Mouse (Mus musculus) CH12.LX (cell line): ENCODE data around the gene Fzd5. TPM values are rescaled to one million over a fixed set of nuclear protein-coding genes. Genes with fewer than 3 reads are reported as not detected.

Experiments used
- DNase-seq: peaks from one replicate; pipeline ENCODE4 v3.0.0-alpha.2; 2013; ENCODE audit errors: extremely low read depth
- H3K27ac ChIP-seq: 2 replicates; pipeline ENCODE4 v1.5.1; 2012; ENCODE audit warnings: low read depth, mild to moderate bottlenecking, control low read depth, moderate library complexity; ENCODE audit not compliant: insufficient read depth
- H3K27me3 ChIP-seq: replicated peaks from 2 replicates; pipeline ENCODE3; 2012; ENCODE audit warnings: inconsistent platforms
- H3K36me3 ChIP-seq, 2 experiments: replicated peaks in 1 of 2; 2 replicates each; pipeline versions ENCODE3 to v1.6.1; 2012; ENCODE audit warnings: inconsistent platforms in 1 of 2, low read length in 1 of 2, mild to moderate bottlenecking in 1 of 2, mixed read lengths in 1 of 2, moderate library complexity in 1 of 2; ENCODE audit not compliant: control insufficient read depth in 1 of 2, insufficient read depth in 1 of 2
- H3K4me1 ChIP-seq, 2 experiments: 2 replicates each; pipeline ENCODE4 v1.6.1; 2012; ENCODE audit warnings: inconsistent platforms in 1 of 2, moderate library complexity in 1 of 2; ENCODE audit not compliant: insufficient read depth in 2 of 2, control insufficient read depth in 1 of 2
- H3K4me2 ChIP-seq: 2 replicates; pipeline ENCODE4 v1.6.1; 2012; ENCODE audit warnings: low read depth, mild to moderate bottlenecking, control low read depth; ENCODE audit not compliant: poor library complexity, insufficient read depth, severe bottlenecking
- H3K4me3 ChIP-seq, 3 experiments: fragments of 150-350 bp in 1 of 3; sonication (generic) in 1 of 3; replicated peaks in 1 of 3; 2 replicates each; pipeline versions ENCODE3 to v1.5.1; 2011 to 2012; ENCODE audit warnings: low read depth in 2 of 3, low read length in 2 of 3, mild to moderate bottlenecking in 2 of 3, moderate library complexity in 2 of 3, control low read depth in 1 of 3, improper control_type of control experiment in 1 of 3, inconsistent platforms in 1 of 3, mixed read lengths in 1 of 3; ENCODE audit not compliant: poor library complexity in 1 of 3
- H3K79me2 ChIP-seq: replicated peaks from 2 replicates; pipeline ENCODE4 v1.6.1; 2012; ENCODE audit warnings: mild to moderate bottlenecking, moderate library complexity; ENCODE audit not compliant: control insufficient read depth, poor library complexity, insufficient read depth, severe bottlenecking; ENCODE audit errors: extremely low read depth
- H3K9ac ChIP-seq: 2 replicates; pipeline ENCODE4 v1.6.1; 2012; ENCODE audit warnings: low read depth, mild to moderate bottlenecking, control low read depth, moderate library complexity; ENCODE audit not compliant: insufficient read depth
- H3K9me3 ChIP-seq: replicated peaks from 2 replicates; pipeline ENCODE3; 2012; ENCODE audit warnings: low read length, inconsistent platforms, mixed read lengths
- CTCF ChIP-seq, 2 experiments: IDR thresholded peaks in 1 of 2; conservative IDR thresholded peaks in 1 of 2; 2 replicates each; pipeline ENCODE4 v1.5.1; 2011 to 2012; ENCODE audit warnings: low read depth in 2 of 2, low read length in 2 of 2, improper control_type of control experiment in 1 of 2, inconsistent platforms in 1 of 2, mild to moderate bottlenecking in 1 of 2, moderate library complexity in 1 of 2
- E2F4 ChIP-seq: IDR thresholded peaks from 2 replicates; pipeline ENCODE4 v1.6.1; 2011; ENCODE audit warnings: low read depth, low read length, improper control_type of control experiment; ENCODE audit not compliant: insufficient replicate concordance
- HCFC1 ChIP-seq: IDR thresholded peaks from 2 replicates; pipeline ENCODE4 v1.6.1; 2012; ENCODE audit warnings: low read depth, mild to moderate bottlenecking, inconsistent platforms, low read length, improper control_type of control experiment
- KAT2A ChIP-seq: IDR thresholded peaks from 2 replicates; pipeline ENCODE4 v1.6.1; 2012; ENCODE audit warnings: low read length, improper control_type of control experiment, inconsistent platforms; ENCODE audit not compliant: insufficient replicate concordance
- MAFK ChIP-seq: IDR thresholded peaks from 2 replicates; pipeline ENCODE4 v1.6.1; 2011; ENCODE audit warnings: low read length, improper control_type of control experiment; ENCODE audit not compliant: insufficient replicate concordance
- MAZ ChIP-seq: IDR thresholded peaks from 2 replicates; pipeline ENCODE4 v1.6.1; 2012; ENCODE audit warnings: low read depth, mild to moderate bottlenecking, inconsistent platforms, low read length, improper control_type of control experiment, moderate library complexity
- MEF2A ChIP-seq: IDR thresholded peaks from 2 replicates; pipeline ENCODE4 v1.6.1; 2014; ENCODE audit warnings: low read depth, mild to moderate bottlenecking, inconsistent platforms, low read length, improper control_type of control experiment, borderline replicate concordance
- MXI1 ChIP-seq: IDR thresholded peaks from 2 replicates; pipeline ENCODE4 v1.6.1; 2011; ENCODE audit warnings: mild to moderate bottlenecking, low read depth, low read length, improper control_type of control experiment
- MYC ChIP-seq: IDR thresholded peaks from 2 replicates; pipeline ENCODE4 v1.6.1; 2011; ENCODE audit warnings: low read depth, mild to moderate bottlenecking, improper control_type of control experiment, low read length
- NRF1 ChIP-seq: IDR thresholded peaks from 2 replicates; pipeline ENCODE4 v1.6.1; 2014; ENCODE audit warnings: low read depth, mild to moderate bottlenecking, inconsistent platforms, low read length, improper control_type of control experiment, moderate library complexity
- PAX5 ChIP-seq: IDR thresholded peaks from 2 replicates; pipeline ENCODE4 v1.6.1; 2012; ENCODE audit warnings: low read length, inconsistent platforms, mixed read lengths
- POLR2A ChIP-seq: IDR thresholded peaks from 2 replicates; pipeline ENCODE4 v1.6.1; 2011; ENCODE audit warnings: low read depth, mild to moderate bottlenecking, improper control_type of control experiment, low read length
- RAD21 ChIP-seq: IDR thresholded peaks from 2 replicates; pipeline ENCODE4 v1.6.1; 2011; ENCODE audit warnings: low read depth, mild to moderate bottlenecking, low read length, improper control_type of control experiment, moderate library complexity
- RCOR1 ChIP-seq: conservative IDR thresholded peaks from 2 replicates; pipeline ENCODE4 v1.6.1; 2012; ENCODE audit warnings: low read depth, mild to moderate bottlenecking, inconsistent platforms, low read length, improper control_type of control experiment
- SIN3A ChIP-seq: IDR thresholded peaks from 2 replicates; pipeline ENCODE4 v1.6.1; 2012; ENCODE audit warnings: low read length, improper control_type of control experiment, inconsistent platforms
- SMC3 ChIP-seq: IDR thresholded peaks from 2 replicates; pipeline ENCODE4 v1.6.1; 2011; ENCODE audit warnings: low read depth, low read length, improper control_type of control experiment
- TCF12 ChIP-seq: IDR thresholded peaks from 2 replicates; pipeline ENCODE4 v1.6.1; 2014; ENCODE audit warnings: low read depth, mild to moderate bottlenecking, inconsistent platforms, low read length, improper control_type of control experiment
- UBTF ChIP-seq: IDR thresholded peaks from 2 replicates; pipeline ENCODE4 v1.6.1; 2012; ENCODE audit warnings: low read depth, mild to moderate bottlenecking, inconsistent platforms, low read length, improper control_type of control experiment, moderate library complexity
- USF2 ChIP-seq: conservative IDR thresholded peaks from 2 replicates; pipeline ENCODE4 v1.6.1; 2011; ENCODE audit warnings: low read depth, low read length, improper control_type of control experiment
- ZNF384 ChIP-seq: IDR thresholded peaks from 2 replicates; pipeline ENCODE4 v1.6.1; 2012; ENCODE audit warnings: low read depth, low read length, improper control_type of control experiment, inconsistent platforms
- dilution Hi-C: fragments of 300-500 bp; cut with MboI; formaldehyde crosslinking; loops from 2 replicates; pipeline ENCODE4 v1.14.3; 2020; ENCODE audit warnings: low sequenced_read_pairs; ENCODE audit not compliant: extremely low pct_unique_long_range_greater_than_20kb, extremely low pct_ligation_motif_present
- in situ Hi-C: fragments of 300-500 bp; cut with MboI; formaldehyde crosslinking; loops from 3 replicates; pipeline ENCODE4 v1.14.3; 2019; ENCODE audit warnings: low sequenced_read_pairs, low pct_ligation_motif_present, low pct_unique_long_range_greater_than_20kb, mixed read lengths
- polyA plus RNA-seq: library from polyadenylated mRNA; unstranded; fragments of >175 nt; gene quantifications from 2 replicates; pipeline ENCODE4 v1.2.1, GENCODE M21; 2012; ENCODE audit warnings: low read depth; ENCODE audit not compliant: insufficient read length
- total RNA-seq, 2 experiments: library from RNA; depleted of rRNA; stranded (reverse); fragments of 300-350 nt in 1 of 2; fragments of >200 nt in 1 of 2; gene quantifications; 2 replicates each; pipeline ENCODE4 v1.2.3; 2012 to 2014

The Fzd5 gene
- total and polyA plus RNA-seq, 3 experiments: 0.40 to 1.1 (median 0.47) TPM

GRCm38 (mm10) chr1:64709891-64710290 lies 27.7 kb downstream of the Fzd5 start:
- in situ Hi-C loops (loop anchor here (25.0 kb wide), 1 partner anchor 1048 kb away; no protein-coding TSS in a partner anchor), dilution Hi-C loops (no loop called here)
- DNase-seq: peak; percentile 38
- Histone ChIP-seq H3K27me3 (no peaks in the 10 kb centered on the region), H3K36me3 (peaks cover 0 to 5% of the 10 kb centered on the region in 2 experiments), H3K27ac (no peak overlapping the region), H3K4me3 (no peak overlapping the region), H3K79me2 (no peaks in the 10 kb centered on the region), H3K4me1 (0 out of 4 replicates have a peak, but pooled peaks cover 0 to 4% of the 10 kb centered on the region in 2 experiments), H3K4me2 (no peak overlapping the region), H3K9me3 (no peaks in the 10 kb centered on the region), H3K9ac (no peak overlapping the region)
- TF ChIP-seq MXI1 (no peak), MAZ (no peak), UBTF (no peak), MYC (0 out of 2 replicates have a peak, but pooled peaks have one; percentile 56), TCF12 (no peak), SMC3 (peak; percentile 66), PAX5 (no peak), RAD21 (peak; percentile 66), CTCF (conservative IDR thresholded peaks at IDR 0.05 in 1 of 2, IDR thresholded peaks at IDR 0.05 in 1 of 2; ENCODE audit: low read depth in 2 of 2, low read length in 2 of 2) (peak; percentile 36 to 71)

- Histone ChIP-seq H3K4me1 (0 out of 4 replicates have a peak, but pooled peaks cover 0 to 4% of the 10 kb centered on the region in 2 experiments), H3K4me3 (no peak overlapping the region), H3K4me2 (no peak overlapping the region), H3K27me3 (no peaks in the 10 kb centered on the region), H3K36me3 (peaks cover 0 to 4% of the 10 kb centered on the region in 2 experiments), H3K27ac (no peak overlapping the region), H3K79me2 (no peaks in the 10 kb centered on the region), H3K9me3 (no peaks in the 10 kb centered on the region)
- in situ Hi-C loops (loop anchor here (25.0 kb wide), 1 partner anchor 1044 kb away; no protein-coding TSS in a partner anchor), dilution Hi-C loops (no loop called here)
- DNase-seq: no peak
- no peak for TF ChIP-seq MAFK
- TF ChIP-seq E2F4: no peak
- TF ChIP-seq HCFC1: no peak
- TF ChIP-seq ZNF384: no peak
- TF ChIP-seq MAZ: no peak
- no peak for TF ChIP-seq NRF1
- no peak for TF ChIP-seq MEF2A
- no peak for TF ChIP-seq SIN3A
- TF ChIP-seq RCOR1: no peak
- TF ChIP-seq POLR2A: no peak
- no peak for TF ChIP-seq USF2
- TF ChIP-seq KAT2A: no peak
- TF ChIP-seq, all 38 proteins: peak for 0
- H3K9ac ChIP-seq: no peak overlapping the region
These were observed 30.9 kb downstream of the Fzd5 start for GRCm38 (mm10) chr1:64706610-64707009.
